In the genomic region with DNA sequence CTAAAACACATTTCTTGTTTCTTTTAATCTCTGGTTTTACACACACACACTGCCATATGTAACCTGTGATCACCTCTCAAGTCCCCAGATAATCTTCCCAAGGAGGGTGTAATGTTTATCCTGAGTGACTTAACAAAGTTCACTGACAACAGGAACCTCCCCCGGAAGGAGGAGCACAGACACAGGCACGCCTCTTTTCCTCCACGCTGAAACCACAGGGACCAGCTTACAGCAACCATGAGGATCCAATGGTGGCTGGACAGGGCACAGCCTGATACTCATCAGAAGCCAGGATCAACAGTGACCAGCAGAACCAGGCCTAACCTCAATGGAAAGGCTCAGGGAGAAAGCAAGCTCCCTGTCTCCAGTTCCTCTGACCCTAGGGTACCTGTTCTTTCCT, we compare ENCODE assay signal across 12 mouse cellular contexts.
"Had no signal": no experiment of that assay in that cellular context is flagged by ENCODE, and none has a peak within 500 bp of the region (broad histone marks: within the 10 kb centered on the region; RNA-seq: fewer than 3 reads in every experiment).

No protein-coding gene starts in this region.

- DNase-seq: kidney, adult 8-10 months; kidney, postnatal 14 days; left cerebral cortex, postnatal 4 days; lung, adult 2 months; lung, postnatal 14 days; right cerebral cortex, postnatal 14 days; thymus, postnatal 4 days had no signal

- H3K9me3 ChIP-seq: limb, embryonic 13.5 days; midbrain, embryonic 13.5 days had no signal

- H3K4me3 ChIP-seq: limb, embryonic 13.5 days; midbrain, embryonic 13.5 days had no signal

- H3K27ac ChIP-seq: limb, embryonic 13.5 days; liver, embryonic 14.5 days; macrophage; midbrain, embryonic 13.5 days had no signal

- H3K27me3 ChIP-seq: limb, embryonic 13.5 days; midbrain, embryonic 13.5 days had no signal

- H3K9ac ChIP-seq: limb, embryonic 13.5 days; liver, embryonic 14.5 days; midbrain, embryonic 13.5 days had no signal

- ATAC-seq: inflammation-experienced regulatory T-cells, adult 6 months; midbrain, embryonic 13.5 days had no signal

- H3K4me2 ChIP-seq: limb, embryonic 13.5 days; midbrain, embryonic 13.5 days had no signal

- H3K4me1 ChIP-seq: limb, embryonic 13.5 days; midbrain, embryonic 13.5 days had no signal
